Mouse (Mus musculus) small intestine, adult 2 months (tissue): ENCODE data around the gene Aanat.

Experiments used
- CTCF ChIP-seq: fragments of 200-500 bp; IDR thresholded peaks from 2 replicates; pipeline ENCODE4 v1.5.1; 2012; ENCODE audit warnings: low read depth, mild to moderate bottlenecking, control low read depth, inconsistent platforms, low read length, moderate library complexity, mixed read lengths; ENCODE audit not compliant: insufficient replicate concordance, insufficient read length; ENCODE audit errors: extremely low read depth
- POLR2A ChIP-seq: fragments of 200-500 bp; IDR thresholded peaks from 2 replicates; pipeline ENCODE4 v1.6.1; 2012; ENCODE audit warnings: low read depth, mild to moderate bottlenecking, control low read depth, inconsistent platforms, low read length, moderate library complexity

DNA sequence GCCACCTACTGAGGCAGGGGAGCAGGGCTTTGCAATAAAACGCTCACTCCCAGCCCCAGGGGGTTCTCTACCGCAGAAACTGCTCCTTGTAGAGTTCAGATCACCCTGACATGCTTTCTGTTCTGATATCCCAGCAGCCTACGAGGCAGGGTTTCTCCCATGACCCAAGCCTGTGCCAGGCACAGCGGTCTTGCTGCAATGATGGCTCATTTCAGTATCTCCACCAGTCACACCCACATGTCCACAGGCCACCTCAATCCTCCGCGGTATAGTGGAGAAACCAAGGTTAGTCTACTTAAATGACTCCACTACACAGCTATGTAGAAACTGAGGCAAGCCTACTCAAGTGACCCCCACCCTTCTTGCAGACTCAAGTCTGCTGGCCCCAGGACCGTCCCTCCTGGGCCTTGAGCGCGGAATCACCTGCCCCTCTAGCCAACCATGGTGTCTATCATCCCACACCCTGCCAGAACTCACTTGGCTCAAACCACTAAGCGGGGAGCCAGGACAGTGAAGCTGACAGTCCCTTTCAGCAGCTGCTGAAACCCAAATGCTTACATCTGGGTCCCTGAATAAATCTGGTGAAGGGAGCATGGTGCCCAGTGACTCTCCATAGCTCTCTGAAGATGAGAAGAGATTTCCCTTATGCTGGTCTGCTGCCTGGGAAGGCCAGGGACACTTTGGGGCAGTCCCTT is 34.5 kb downstream of the Aanat start:
- TF ChIP-seq CTCF (no peak), POLR2A (no peak)
